Mouse (Mus musculus) kidney, adult 9 months (tissue): ENCODE data around the gene Faah.
A peak's percentile ranks its signal among the peaks of the same experiment; 100 is the strongest.

Experiments used
- DNase-seq: peaks from one replicate; pipeline ENCODE4 v3.0.0; 2022

The Faah gene

GRCm38 (mm10) chr4:115996729-115997128, 21.0 kb downstream of the Faah start:
- no peak for DNase-seq

GRCm38 (mm10) chr4:115995376-115995730, 22.4 kb downstream of the Faah start:
- DNase-seq, result no peak

DNA sequence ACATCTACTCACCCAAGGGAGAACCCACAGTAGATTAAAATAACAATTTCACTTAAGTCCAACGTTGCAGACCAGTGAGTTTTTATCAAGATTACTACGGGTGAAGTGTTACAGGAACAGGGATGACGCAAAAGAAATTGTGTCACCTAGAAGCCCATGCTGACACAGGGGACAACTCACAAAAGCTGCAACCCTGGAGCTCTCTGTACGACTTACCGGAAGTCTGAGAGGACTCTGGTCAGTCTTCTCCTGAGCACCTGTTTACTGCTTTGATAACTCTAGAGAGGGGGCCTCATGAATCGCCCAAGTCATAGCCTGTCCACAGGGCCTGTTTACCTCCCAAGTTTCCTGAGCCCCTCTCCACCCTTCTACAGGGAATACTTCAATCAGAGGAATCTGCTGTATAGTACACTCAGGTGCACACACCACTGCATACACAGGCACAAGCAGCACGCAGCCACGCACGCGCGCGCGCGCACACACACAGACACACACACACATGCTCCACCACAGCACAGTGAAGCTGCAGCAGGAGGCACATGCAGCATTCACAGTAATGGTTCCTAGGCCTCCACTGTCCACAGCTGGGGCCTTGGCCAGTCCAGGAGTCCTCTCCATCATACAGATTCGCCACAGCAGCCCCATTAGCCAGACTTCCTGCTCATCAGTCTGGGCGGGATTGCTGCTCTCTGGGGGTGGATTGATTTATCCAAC, 22.9 kb downstream of the Faah start:
- DNase-seq, result no peak

DNA sequence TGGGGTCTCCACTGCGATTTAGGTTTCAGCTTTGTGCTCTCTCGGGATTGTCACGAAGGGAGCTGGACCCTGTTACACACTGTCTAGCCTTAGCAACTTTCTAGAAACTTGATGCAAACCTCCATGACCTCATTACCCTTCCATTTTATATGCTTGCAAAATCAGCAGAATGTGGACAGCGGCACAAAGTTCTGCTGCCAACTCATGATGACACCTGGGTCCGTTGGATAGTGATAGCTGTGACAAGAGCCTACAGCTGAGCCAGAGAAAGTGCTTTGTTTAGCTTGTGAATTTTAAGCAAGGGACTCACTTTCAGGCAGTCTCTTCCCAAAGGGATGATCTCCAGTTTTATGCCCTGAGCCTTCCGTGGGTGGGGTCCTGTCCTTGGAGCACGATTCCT, 28.3 kb downstream of the Faah start:
- DNase-seq, result no peak

DNA sequence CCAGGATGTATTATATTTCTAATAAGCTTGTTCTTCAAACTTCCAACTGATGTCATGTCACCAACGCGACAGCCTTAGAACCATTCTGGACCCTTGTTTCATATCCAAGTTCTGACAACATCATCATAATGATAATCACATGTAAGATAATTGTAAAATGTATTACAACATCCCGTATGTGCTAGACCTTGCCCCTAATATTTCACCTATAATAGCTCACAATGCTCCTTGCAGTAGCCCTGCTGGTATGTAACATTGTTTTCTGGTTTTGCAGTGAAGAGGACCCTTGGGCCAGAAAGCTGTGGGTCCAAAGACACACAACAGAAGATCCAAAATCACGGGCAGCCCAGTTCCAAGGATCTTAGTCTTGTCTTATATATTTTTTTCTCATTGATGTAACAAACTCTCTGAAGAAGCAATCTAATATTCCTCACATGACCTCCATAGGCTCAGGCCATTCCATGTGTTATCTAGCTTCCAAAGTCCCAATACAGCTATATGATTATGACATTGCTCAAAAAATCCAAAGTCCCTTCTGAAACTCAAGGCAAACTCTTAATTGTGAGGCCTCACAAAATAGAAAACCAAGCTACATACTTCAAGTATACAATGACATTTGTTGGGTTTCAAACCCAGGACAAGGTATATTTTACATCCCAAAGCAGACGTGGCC, 29.7 kb downstream of the Faah start:
- no peak for DNase-seq

GRCm38 (mm10) chr4:115987436-115987835, 30.3 kb downstream of the Faah start:
- no peak for DNase-seq

GRCm38 (mm10) chr4:115984967-115985366, 32.8 kb downstream of the Faah start:
- DNase-seq, result peak; percentile 22

DNA sequence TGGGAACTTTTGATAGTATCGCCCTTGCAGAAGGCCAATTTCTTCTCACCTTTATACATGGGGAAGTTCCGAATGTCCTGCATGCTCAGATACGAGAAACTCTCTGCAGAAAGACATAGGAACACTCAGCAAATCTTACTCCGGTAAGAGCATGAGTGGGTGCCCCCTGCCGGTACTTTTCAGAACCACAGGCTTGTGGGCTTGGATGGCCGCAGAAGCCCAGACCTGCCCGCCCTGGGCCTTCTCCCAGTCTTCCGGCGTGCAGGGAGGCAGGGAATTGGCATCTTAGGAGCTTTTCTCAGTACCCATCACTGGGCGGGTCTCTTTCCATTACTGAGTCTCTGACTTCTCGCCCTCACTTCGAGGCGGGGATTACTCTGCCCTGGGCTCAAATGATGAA, 33.6 kb downstream of the Faah start:
- peak; percentile 89 for DNase-seq

GRCm38 (mm10) chr4:115980676-115981075, 37.0 kb downstream of the Faah start:
- DNase-seq, result peak; percentile 72

- DNase-seq, result no peak
These were observed 38.3 kb downstream of the Faah start for GRCm38 (mm10) chr4:115979437-115979836.

DNA sequence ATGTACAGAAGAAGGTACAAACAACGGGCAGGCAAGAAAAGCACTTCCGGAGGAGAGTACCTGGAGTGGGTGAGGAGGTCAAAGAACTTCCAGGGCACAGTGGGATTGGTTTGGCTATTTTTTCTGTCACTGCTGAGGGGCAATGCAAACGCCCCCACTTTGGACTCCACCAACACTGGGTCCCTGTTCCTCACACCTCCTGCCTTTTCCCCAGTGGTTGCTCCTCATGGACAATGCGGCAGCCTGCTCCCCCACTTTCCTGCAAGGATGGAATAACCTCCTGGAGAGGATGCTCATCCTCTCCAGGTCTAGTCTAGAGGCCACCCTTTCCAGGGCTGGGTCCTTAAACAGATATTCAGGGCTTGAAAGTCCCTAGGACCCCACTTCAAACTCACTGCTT, 38.8 kb downstream of the Faah start:
- no peak for DNase-seq

GRCm38 (mm10) chr4:115972543-115972942, 45.2 kb downstream of the Faah start:
- no peak for DNase-seq

DNA sequence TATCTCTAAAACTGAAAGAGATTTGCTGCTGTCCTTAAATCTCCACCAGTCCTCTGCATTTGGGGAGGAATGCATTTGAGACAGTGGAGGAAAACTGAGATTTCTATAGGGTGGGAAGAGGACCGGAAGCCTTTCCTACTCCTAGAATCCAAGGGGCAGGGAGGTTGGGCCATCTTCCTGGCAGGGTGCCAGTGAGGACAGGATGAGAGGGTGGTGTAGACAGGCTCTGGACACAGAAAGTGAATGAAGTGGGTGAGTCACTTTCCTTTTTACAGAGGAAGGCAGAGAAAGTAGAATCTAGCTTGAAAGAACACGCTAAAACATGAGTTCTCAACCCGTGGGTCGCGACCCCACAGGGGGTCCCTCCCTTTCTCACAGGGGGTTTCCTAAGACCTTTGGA, 53.3 kb downstream of the Faah start:
- DNase-seq, result no peak

GRCm38 (mm10) chr4:115963751-115964150, 54.0 kb downstream of the Faah start:
- no peak for DNase-seq

DNA sequence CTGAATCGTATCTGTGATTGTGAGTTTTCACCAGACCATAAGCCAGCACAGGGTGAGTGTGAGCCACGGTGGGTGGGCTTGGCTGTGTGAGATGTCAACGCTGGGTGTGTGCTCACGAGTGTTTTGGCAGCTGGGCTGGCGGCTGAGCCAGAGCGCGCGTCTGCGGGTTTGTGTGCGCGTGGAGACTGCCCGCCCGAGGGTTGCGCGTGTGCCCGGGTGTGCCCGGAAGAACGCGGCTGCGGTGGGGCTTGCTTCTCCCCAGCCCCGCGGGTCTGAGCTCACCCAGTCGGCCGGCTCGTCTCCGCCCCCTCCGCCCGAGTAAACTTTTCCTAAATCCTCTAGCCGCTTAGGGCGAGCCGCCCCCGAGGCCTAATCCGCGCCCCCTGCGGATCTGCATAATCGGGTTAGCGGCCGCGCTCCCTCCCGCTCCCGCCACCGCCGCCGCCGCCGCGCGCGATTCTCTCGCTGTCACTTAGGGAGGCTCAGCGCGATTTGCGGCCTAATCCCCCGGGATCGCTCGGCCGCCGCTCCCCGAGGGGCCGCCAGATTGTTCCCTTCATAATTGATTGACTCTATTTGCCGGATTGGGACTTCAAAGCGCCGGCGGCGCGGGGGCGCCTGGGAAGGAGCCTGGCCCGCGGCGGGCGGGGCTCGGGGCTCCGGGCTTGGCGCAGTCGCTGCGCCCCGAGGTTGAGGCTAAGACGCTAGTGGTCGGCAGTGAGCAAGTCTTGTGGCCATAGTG, 54.9 kb downstream of the Faah start:
- peak; percentile 11 for DNase-seq

DNA sequence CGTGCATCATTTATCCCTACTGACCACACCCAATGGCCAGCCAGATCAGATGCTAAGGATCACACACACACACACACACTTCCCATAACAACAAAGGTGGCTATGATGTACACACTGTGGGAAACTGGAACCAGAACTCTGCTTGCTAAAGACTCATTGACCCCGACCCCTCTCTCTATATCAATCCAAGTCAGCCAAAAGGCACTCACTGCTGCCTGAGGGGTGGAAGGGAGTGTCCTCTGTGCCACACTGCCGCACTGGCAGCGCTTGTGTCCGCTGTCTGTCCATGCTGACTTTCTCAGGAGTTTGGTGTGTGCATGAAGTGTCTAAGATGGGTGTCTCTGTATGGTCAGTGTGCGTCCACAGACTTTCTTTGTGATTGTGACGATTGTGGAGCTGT, 55.7 kb downstream of the Faah start:
- DNase-seq, result no peak

DNA sequence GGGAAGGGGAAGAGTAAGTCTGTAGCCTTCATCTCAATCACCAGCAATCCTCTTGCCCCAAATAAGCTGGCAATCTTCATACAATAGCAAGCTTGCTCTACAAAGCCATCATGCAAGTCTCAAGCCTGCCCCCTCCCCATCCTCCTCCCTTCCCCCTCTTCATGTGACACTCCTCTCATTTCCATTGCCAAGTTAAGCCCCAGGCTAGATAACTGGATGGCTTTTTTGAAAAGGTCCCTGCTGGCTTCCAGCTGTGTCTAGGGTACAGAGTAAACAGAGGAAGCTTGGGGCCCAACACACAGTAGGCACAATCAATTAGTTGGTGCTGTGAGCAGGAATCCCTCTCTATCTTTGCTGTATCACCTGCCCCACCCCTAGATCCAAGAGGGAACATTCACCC, 58.2 kb downstream of the Faah start:
- no peak for DNase-seq

GRCm38 (mm10) chr4:115955494-115955775, 62.3 kb downstream of the Faah start:
- DNase-seq, result no peak

- no peak for DNase-seq
These were observed 62.9 kb downstream of the Faah start for GRCm38 (mm10) chr4:115954656-115955493.

- DNase-seq, result peak; percentile 72
These were observed 64.2 kb downstream of the Faah start for GRCm38 (mm10) chr4:115953559-115953958.

GRCm38 (mm10) chr4:115952758-115953157, 65.0 kb downstream of the Faah start:
- peak; percentile 63 for DNase-seq

GRCm38 (mm10) chr4:115943669-115944314, 73.9 kb downstream of the Faah start:
- DNase-seq, result no peak
